26 mouse cellular contexts compared by ENCODE assay signal in genomic region chr14:47107461-47107860, GRCm38 (mm10).
"Had no signal": no experiment of that assay in that cellular context is flagged by ENCODE, and none has a peak within 500 bp of the region (broad histone marks: within the 10 kb centered on the region; RNA-seq: fewer than 3 reads in every experiment).

No protein-coding gene starts in this region.

- H3K36me3 ChIP-seq: hindbrain, embryonic 10.5 days; hindbrain, embryonic 12.5 days; intestine, embryonic 15.5 days; limb, embryonic 15.5 days; liver, embryonic 13.5 days; liver, embryonic 15.5 days had no signal

- H3K4me3 ChIP-seq: heart, embryonic 10.5 days; heart, embryonic 12.5 days; hindbrain, embryonic 10.5 days; hindbrain, embryonic 12.5 days; intestine, embryonic 15.5 days; layer of hippocampus, adult 2 months; limb, embryonic 13.5 days; limb, embryonic 15.5 days; liver, embryonic 13.5 days; liver, embryonic 15.5 days had no signal

- H3K4me2 ChIP-seq: heart, embryonic 12.5 days; hindbrain, embryonic 12.5 days; hindbrain, embryonic 14.5 days; intestine, embryonic 15.5 days; limb, embryonic 13.5 days; limb, embryonic 15.5 days; liver, embryonic 13.5 days; liver, embryonic 15.5 days had no signal

- DNase-seq: gastrocnemius, postnatal 14 days; gastrocnemius, postnatal 36 days; heart, adult 18-20 months; heart, postnatal 10 days; heart, postnatal 4 days; kidney, adult 18-20 months; kidney, adult 8-10 months; kidney, postnatal 10 days; kidney, postnatal 25 days; kidney, postnatal 4 days; layer of hippocampus, postnatal 36 days; left cerebral cortex, postnatal 4 days; liver, embryonic 13.5 days had no signal

- H3K27me3 ChIP-seq: heart, embryonic 12.5 days; hindbrain, embryonic 12.5 days; intestine, embryonic 15.5 days; limb, embryonic 13.5 days; limb, embryonic 15.5 days; liver, embryonic 13.5 days; liver, embryonic 15.5 days had no signal

- ATAC-seq: hindbrain, embryonic 16.5 days; inflammation-experienced regulatory T-cells, adult 6 months; intestine, embryonic 15.5 days; intestine, postnatal 0 days had no signal

- H3K9me3 ChIP-seq: heart, embryonic 10.5 days; heart, embryonic 12.5 days; hindbrain, embryonic 10.5 days; hindbrain, embryonic 12.5 days; intestine, embryonic 15.5 days; limb, embryonic 13.5 days; limb, embryonic 15.5 days; liver, embryonic 13.5 days; liver, embryonic 15.5 days had no signal

- H3K27ac ChIP-seq: heart, embryonic 10.5 days; hindbrain, embryonic 10.5 days; hindbrain, embryonic 12.5 days; hindbrain, embryonic 14.5 days; intestine, embryonic 15.5 days; layer of hippocampus, adult 2 months; limb, embryonic 13.5 days; limb, embryonic 15.5 days; liver, embryonic 13.5 days; liver, embryonic 15.5 days had no signal

- H3K9ac ChIP-seq: heart, embryonic 12.5 days; hindbrain, embryonic 12.5 days; hindbrain, embryonic 14.5 days; intestine, embryonic 15.5 days; limb, embryonic 13.5 days; limb, embryonic 15.5 days; liver, embryonic 13.5 days; liver, embryonic 15.5 days had no signal

- H3K4me1 ChIP-seq: intestine, embryonic 15.5 days; liver, embryonic 13.5 days; liver, embryonic 15.5 days had no signal
